Mouse (Mus musculus) lung, embryonic 14.5 days (tissue): ENCODE results near the gene Fgfr2. TPM values are rescaled to one million over a fixed set of nuclear protein-coding genes. Genes with fewer than 3 reads are reported as not detected.

Source experiments
- ATAC-seq: fragments of 200-750 bp; cut with Nextera tagmentation; 2 replicates; pipeline ENCODE4 v1.8.0; 2017; ENCODE audit warnings: mild to moderate bottlenecking, moderate TSS enrichment, moderate library complexity; ENCODE audit not compliant: insufficient read depth
- DNase-seq: peaks from one replicate; pipeline ENCODE4 v3.0.0-alpha.2; 2015
- H3K27ac ChIP-seq: fragments of 300-500 bp; sonication (generic); 2 replicates; pipeline ENCODE4 v1.5.1; 2014; ENCODE audit warnings: low read depth, mild to moderate bottlenecking, moderate library complexity
- H3K27me3 ChIP-seq: fragments of 300-500 bp; sonication (generic); 2 replicates; pipeline ENCODE4 v1.6.1; 2014; ENCODE audit warnings: low read length, control low read depth; ENCODE audit not compliant: insufficient read depth
- H3K36me3 ChIP-seq: fragments of 300-500 bp; sonication (generic); 2 replicates; pipeline ENCODE4 v1.6.1; 2014; ENCODE audit warnings: control low read depth; ENCODE audit not compliant: insufficient read depth
- H3K4me1 ChIP-seq: fragments of 300-500 bp; sonication (generic); 2 replicates; pipeline ENCODE4 v1.6.1; 2014; ENCODE audit warnings: antibody characterized with exemption, control low read depth; ENCODE audit not compliant: insufficient read depth
- H3K4me2 ChIP-seq: fragments of 300-500 bp; sonication (generic); 2 replicates; pipeline ENCODE4 v1.6.1; 2014; ENCODE audit warnings: mild to moderate bottlenecking
- H3K4me3 ChIP-seq: fragments of 300-500 bp; sonication (generic); 2 replicates; pipeline ENCODE4 v1.5.1; 2014; ENCODE audit warnings: low read depth, low read length
- H3K9ac ChIP-seq: fragments of 300-500 bp; sonication (generic); 2 replicates; pipeline ENCODE4 v1.6.1; 2014
- H3K9me3 ChIP-seq: fragments of 300-500 bp; sonication (generic); 2 replicates; pipeline ENCODE4 v1.6.1; 2016; ENCODE audit warnings: low read depth, low read length, control low read depth
- CTCF ChIP-seq: IDR thresholded peaks from 2 replicates; pipeline ENCODE4 v1.5.1; 2016; ENCODE audit warnings: antibody characterized with exemption, low read depth
- WGBS: fragments of 180-500 bp; shearing (Covaris S2); extraction: QIAGEN DNeasy Blood & Tissue Kit; methylation state at CpG from one replicate; pipeline ENCODE4 v1.1.7; 2014; 5-methylcytosine and 5-hydroxymethylcytosine counted together
- polyA plus RNA-seq: library from polyadenylated mRNA; unstranded; fragments of >200 nt; fragmentation: Nextera tagmentation; extraction: Ambion mirVana; gene quantifications from 2 replicates; pipeline ENCODE4 v1.2.1, GENCODE M21; 2014

Fgfr2 gene
- polyA plus RNA-seq, 1 experiment from 2014 or later, result 179 TPM

DNA sequence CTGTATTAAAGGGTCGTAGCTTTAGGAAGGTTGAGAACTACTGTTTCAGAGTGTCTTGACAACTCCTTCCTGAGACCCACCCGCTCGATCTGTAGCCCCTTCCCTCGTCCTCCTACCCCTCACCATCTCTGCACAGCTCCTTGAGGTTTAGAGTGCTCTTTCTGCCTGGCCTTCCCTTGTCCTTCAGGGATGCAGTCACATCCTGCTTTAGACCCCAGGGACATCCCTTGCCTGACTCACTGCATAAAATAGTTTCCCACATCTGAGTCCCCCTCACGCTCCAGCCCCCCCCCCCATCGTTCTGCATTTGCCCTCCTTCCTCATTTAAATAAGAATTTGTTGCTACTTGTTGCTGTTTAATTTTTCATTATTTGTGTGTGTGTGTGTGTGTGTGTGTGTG lies 2156.3 kb downstream of the Fgfr2 start:
- no peaks in the 10 kb centered on the region for H3K36me3 ChIP-seq
- no peak for ATAC-seq
- H3K9ac ChIP-seq, result no peak overlapping the region
- H3K27ac ChIP-seq, result no peak overlapping the region
- H3K4me1 ChIP-seq, result peaks cover 16% of the 10 kb centered on the region
- no peaks in the 10 kb centered on the region for H3K27me3 ChIP-seq
- TF ChIP-seq CTCF, result no peak
- no peak overlapping the region for H3K4me2 ChIP-seq
- WGBS, result 68% methylated on average over 6 of the region's 6 CpGs
- no peaks in the 10 kb centered on the region for H3K9me3 ChIP-seq
- DNase-seq, result no peak
- no peak overlapping the region for H3K4me3 ChIP-seq

DNA sequence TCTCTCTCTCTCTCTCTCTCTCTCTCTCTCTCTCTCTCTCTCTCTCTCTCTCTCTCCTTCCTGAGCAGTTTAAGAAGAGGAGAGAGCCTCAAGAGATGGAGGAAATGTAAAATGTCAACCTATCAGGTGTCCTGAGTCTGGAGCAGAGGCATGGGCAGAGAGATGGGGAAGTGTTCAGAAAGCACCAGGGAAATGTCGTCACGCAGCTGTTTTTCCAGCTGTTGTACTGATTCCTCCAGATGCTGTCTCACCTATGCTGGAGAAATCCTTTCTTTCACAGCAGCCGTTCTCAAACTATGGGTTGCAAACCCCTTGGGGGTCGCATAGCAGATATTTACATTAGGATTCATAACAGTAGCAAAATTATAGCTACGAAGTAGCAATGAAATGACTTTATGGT lies 2156.7 kb downstream of the Fgfr2 start:
- 55% methylated on average over 5 of the region's 5 CpGs for WGBS
- H3K27me3 ChIP-seq, result no peaks in the 10 kb centered on the region
- H3K4me3 ChIP-seq, result no peak overlapping the region
- no peaks in the 10 kb centered on the region for H3K9me3 ChIP-seq
- peaks cover 16% of the 10 kb centered on the region for H3K4me1 ChIP-seq
- ATAC-seq, result no peak
- H3K9ac ChIP-seq, result no peak overlapping the region
- no peaks in the 10 kb centered on the region for H3K36me3 ChIP-seq
- no peak for TF ChIP-seq CTCF
- no peak overlapping the region for H3K4me2 ChIP-seq
- no peak overlapping the region for H3K27ac ChIP-seq
- no peak for DNase-seq

DNA sequence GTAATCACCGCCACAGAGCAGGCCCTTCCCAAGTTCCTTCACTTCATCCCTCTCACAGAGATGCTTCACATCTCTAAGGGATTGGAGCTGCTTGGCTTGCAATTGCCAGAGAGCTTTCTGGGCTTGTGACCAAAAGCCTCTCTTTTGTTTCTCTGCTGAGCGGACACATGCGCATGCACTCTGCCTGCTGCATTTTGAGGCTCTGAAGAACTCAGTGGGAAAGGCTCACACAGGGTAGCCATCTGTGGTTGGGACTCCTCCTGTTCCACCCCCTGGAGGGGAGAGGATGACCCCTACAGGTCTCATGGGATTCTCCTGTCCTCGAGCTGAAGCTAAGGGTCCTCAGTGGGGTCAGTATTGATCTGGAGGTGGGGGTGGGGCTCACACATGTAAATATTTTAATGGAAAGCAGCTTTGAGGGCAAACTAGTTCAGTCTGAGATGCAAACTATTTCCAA lies 2157.2 kb downstream of the Fgfr2 start:
- H3K27ac ChIP-seq, result peak overlapping the region; percentile 48
- no peak overlapping the region for H3K4me2 ChIP-seq
- H3K4me1 ChIP-seq, result peaks cover 16% of the 10 kb centered on the region
- no peaks in the 10 kb centered on the region for H3K9me3 ChIP-seq
- no peaks in the 10 kb centered on the region for H3K36me3 ChIP-seq
- peak; percentile 70 for DNase-seq
- no peak overlapping the region for H3K4me3 ChIP-seq
- peak; percentile 26; the same call in 1 of the 2 replicates for ATAC-seq
- H3K9ac ChIP-seq, result no peak overlapping the region
- no peak for TF ChIP-seq CTCF
- no peaks in the 10 kb centered on the region for H3K27me3 ChIP-seq
- WGBS, result 60% methylated on average over 4 of the region's 4 CpGs

GRCm38 (mm10) chr7:130965396-130965795 lies 2157.8 kb downstream of the Fgfr2 start:
- Histone ChIP-seq H3K36me3 (no peaks in the 10 kb centered on the region), H3K27ac (peak overlapping the region; percentile 54; the same call in 1 of the 2 replicates), H3K4me2 (no peak overlapping the region), H3K4me3 (no peak overlapping the region), H3K9me3 (no peaks in the 10 kb centered on the region), H3K27me3 (no peaks in the 10 kb centered on the region), H3K4me1 (peaks cover 16% of the 10 kb centered on the region), H3K9ac (no peak overlapping the region)
- ATAC-seq (0 out of 2 replicates have a peak, but pooled peaks have one; percentile 1), DNase-seq (no peak)
- WGBS, result 88% methylated on average over 4 of the region's 4 CpGs
- no peak for TF ChIP-seq CTCF

GRCm38 (mm10) chr7:130964686-130965085 lies 2158.5 kb downstream of the Fgfr2 start:
- peak; percentile 84 for DNase-seq
- H3K4me3 ChIP-seq, result no peak overlapping the region
- peak; percentile 87 for ATAC-seq
- peaks cover 16% of the 10 kb centered on the region for H3K4me1 ChIP-seq
- peak overlapping the region; percentile 54; the same call in 1 of the 2 replicates for H3K27ac ChIP-seq
- TF ChIP-seq CTCF, result no peak
- H3K9ac ChIP-seq, result no peak overlapping the region
- 15% methylated on average over 5 of the region's 5 CpGs for WGBS
- no peak overlapping the region for H3K4me2 ChIP-seq
- H3K9me3 ChIP-seq, result no peaks in the 10 kb centered on the region
- H3K27me3 ChIP-seq, result no peaks in the 10 kb centered on the region
- H3K36me3 ChIP-seq, result no peaks in the 10 kb centered on the region

DNA sequence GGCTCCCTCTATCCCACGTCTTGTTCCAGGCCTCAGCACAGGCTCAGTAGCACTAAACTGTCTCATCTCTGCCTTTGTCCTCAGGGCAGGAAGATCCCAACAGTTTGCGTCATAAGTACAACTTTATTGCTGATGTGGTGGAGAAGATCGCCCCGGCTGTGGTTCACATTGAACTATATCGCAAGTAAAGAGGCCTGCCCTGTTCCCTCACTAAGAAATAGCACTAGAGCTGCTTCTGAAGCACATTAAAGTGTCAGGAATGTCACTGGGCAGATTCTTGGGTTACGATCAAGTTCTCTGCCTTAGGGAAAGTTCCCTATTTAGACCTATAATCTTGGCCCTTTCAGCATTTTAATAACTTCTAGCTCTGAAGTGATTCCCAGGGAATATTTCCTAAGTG lies 2161.7 kb downstream of the Fgfr2 start:
- Histone ChIP-seq H3K9me3 (no peaks in the 10 kb centered on the region), H3K4me2 (no peak overlapping the region), H3K4me3 (no peak overlapping the region), H3K4me1 (peaks cover 16% of the 10 kb centered on the region), H3K27ac (no peak overlapping the region), H3K27me3 (no peaks in the 10 kb centered on the region), H3K9ac (no peak overlapping the region), H3K36me3 (no peaks in the 10 kb centered on the region)
- DNase-seq (no peak), ATAC-seq (no peak)
- WGBS, result 76% methylated on average over 6 of the region's 6 CpGs
- TF ChIP-seq CTCF, result no peak

GRCm38 (mm10) chr7:130959868-130960267 lies 2163.3 kb downstream of the Fgfr2 start:
- peak; percentile 65 for DNase-seq
- ATAC-seq, result no peak
- Histone ChIP-seq H3K27ac (no peak overlapping the region), H3K4me2 (no peak overlapping the region), H3K36me3 (no peaks in the 10 kb centered on the region), H3K4me1 (peaks cover 6% of the 10 kb centered on the region; the same call in 1 of the 2 replicates), H3K9ac (no peak overlapping the region), H3K27me3 (no peaks in the 10 kb centered on the region), H3K9me3 (no peaks in the 10 kb centered on the region), H3K4me3 (no peak overlapping the region)
- no peak for TF ChIP-seq CTCF
- 29% methylated on average over 7 of the region's 7 CpGs for WGBS

- Histone ChIP-seq H3K36me3 (no peaks in the 10 kb centered on the region), H3K9ac (no peak overlapping the region), H3K27ac (no peak overlapping the region), H3K4me1 (no peaks in the 10 kb centered on the region), H3K27me3 (no peaks in the 10 kb centered on the region), H3K9me3 (no peaks in the 10 kb centered on the region), H3K4me3 (no peak overlapping the region), H3K4me2 (no peak overlapping the region)
- TF ChIP-seq CTCF, result no peak
- DNase-seq (no peak), ATAC-seq (no peak)
- WGBS, result 68% methylated on average over 7 of the region's 7 CpGs
Measured at GRCm38 (mm10) chr7:130958551-130958950, 2164.6 kb downstream of the Fgfr2 start.
